Mouse (Mus musculus): ENCODE data around the gene 1700001L19Rik.
"Not testable (repeated sequence)": the region's sequence is repeated elsewhere in the genome, so short reads cannot be mapped to it uniquely, and the experiment has no call there.

1700001L19Rik gene

GRCm38 (mm10) chr13:68597199-68597598 is at the start of gene 1700001L19Rik:
1700001L19Rik (plus strand) TSS chr13:68597421.
- no peak for DNase-seq (ENCODE audit: low read depth, low spot score)

GRCm38 (mm10) chr13:68553391-68553790 is 43.8 kb upstream of the 1700001L19Rik start:
- DNase-seq (ENCODE audit: low read depth, low spot score), result not testable (repeated sequence)

GRCm38 (mm10) chr13:68568110-68568509 is 29.1 kb upstream of the 1700001L19Rik start:
- no peak for DNase-seq (ENCODE audit: low read depth, low spot score)

- DNase-seq (ENCODE audit: low read depth, low spot score), result no peak
Observed at GRCm38 (mm10) chr13:68568548-68568947, 28.7 kb upstream of the 1700001L19Rik start.

GRCm38 (mm10) chr13:68569589-68570336 is 27.5 kb upstream of the 1700001L19Rik start:
- DNase-seq (ENCODE audit: low read depth, low spot score), result peak; percentile 76

GRCm38 (mm10) chr13:68572247-68572646 is 25.0 kb upstream of the 1700001L19Rik start:
- no peak for DNase-seq (ENCODE audit: low read depth, low spot score)

GRCm38 (mm10) chr13:68572966-68573913 is 24.0 kb upstream of the 1700001L19Rik start:
- DNase-seq (ENCODE audit: low read depth, low spot score), result peak; percentile 91

GRCm38 (mm10) chr13:68574398-68574797 is 22.8 kb upstream of the 1700001L19Rik start:
- no peak for DNase-seq (ENCODE audit: low read depth, low spot score)

GRCm38 (mm10) chr13:68577945-68578344 is 19.3 kb upstream of the 1700001L19Rik start:
- no peak for DNase-seq (ENCODE audit: low read depth, low spot score)

- no peak for DNase-seq (ENCODE audit: low read depth, low spot score)
Observed at GRCm38 (mm10) chr13:68581086-68581740, 16.0 kb upstream of the 1700001L19Rik start.

GRCm38 (mm10) chr13:68581747-68582516 is 15.3 kb upstream of the 1700001L19Rik start, which contains the start of the genes Mtrr and Fastkd3:
Mtrr (minus strand) TSS chr13:68582149.
Fastkd3 (plus strand) TSS chr13:68582234.
- peak; percentile 97 for DNase-seq (ENCODE audit: low read depth, low spot score)

GRCm38 (mm10) chr13:68582517-68582780 is 14.8 kb upstream of the 1700001L19Rik start:
- no peak for DNase-seq (ENCODE audit: low read depth, low spot score)

- DNase-seq (ENCODE audit: low read depth, low spot score), result no peak
Observed at GRCm38 (mm10) chr13:68583961-68584360, 13.3 kb upstream of the 1700001L19Rik start.

- no peak for DNase-seq (ENCODE audit: low read depth, low spot score)
Observed at GRCm38 (mm10) chr13:68585441-68585840, 11.8 kb upstream of the 1700001L19Rik start.

GRCm38 (mm10) chr13:68588352-68588751 is 8.9 kb upstream of the 1700001L19Rik start:
- no peak for DNase-seq (ENCODE audit: low read depth, low spot score)

- DNase-seq (ENCODE audit: low read depth, low spot score), result no peak
Observed at GRCm38 (mm10) chr13:68593797-68594196, 3.4 kb upstream of the 1700001L19Rik start.

- DNase-seq (ENCODE audit: low read depth, low spot score), result no peak
Observed at GRCm38 (mm10) chr13:68597667-68598066, 446 bp downstream of the 1700001L19Rik start.

GRCm38 (mm10) chr13:68598953-68599352 is 1.7 kb downstream of the 1700001L19Rik start:
- no peak for DNase-seq (ENCODE audit: low read depth, low spot score)

- DNase-seq (ENCODE audit: low read depth, low spot score), result no peak
Observed at GRCm38 (mm10) chr13:68601184-68601583, 4.0 kb downstream of the 1700001L19Rik start.

GRCm38 (mm10) chr13:68603085-68603484 is 5.9 kb downstream of the 1700001L19Rik start:
- no peak for DNase-seq (ENCODE audit: low read depth, low spot score)

- DNase-seq (ENCODE audit: low read depth, low spot score), result peak; percentile 65
Observed at GRCm38 (mm10) chr13:68605689-68606126, 8.5 kb downstream of the 1700001L19Rik start.
